Mouse (Mus musculus) stomach, postnatal 0 days (tissue): Measurements from ENCODE around the gene Tmem213.

Experiments
- CTCF ChIP-seq: IDR thresholded peaks from 2 replicates; pipeline ENCODE4 v1.5.1; 2016; ENCODE audit warnings: antibody characterized with exemption, low read depth, mild to moderate bottlenecking, moderate library complexity
- EP300 ChIP-seq: optimal IDR thresholded peaks from 2 replicates; pipeline ENCODE3; 2016; ENCODE audit warnings: antibody characterized with exemption

GRCm38 (mm10) chr6:38152305-38152704, 43.2 kb downstream of the Tmem213 start:
- no peak for TF ChIP-seq CTCF
- no peak for TF ChIP-seq EP300
